Mouse (Mus musculus) lung, postnatal 0 days (tissue): ENCODE data around the gene Casp6.

Experiments used
- CTCF ChIP-seq: IDR thresholded peaks from 2 replicates; pipeline ENCODE4 v1.5.1; 2016; ENCODE audit warnings: antibody characterized with exemption, mild to moderate bottlenecking
- EP300 ChIP-seq: IDR thresholded peaks from 2 replicates; pipeline ENCODE4 v1.6.1; 2016; ENCODE audit warnings: antibody characterized with exemption, mild to moderate bottlenecking, control low read depth

- TF ChIP-seq CTCF = no peak
- TF ChIP-seq EP300 = no peak
Observed at GRCm38 (mm10) chr3:129912025-129912424, 10.8 kb downstream of the Casp6 start.
